Mouse (Mus musculus): ENCODE measurements at regions not wholly inside any gene's neighbourhood (a gene's known extent, or its start where the extent isn't known, plus 50 kb on each side); places are given as distances from the start of the nearest gene placed in this dataset.

DNA sequence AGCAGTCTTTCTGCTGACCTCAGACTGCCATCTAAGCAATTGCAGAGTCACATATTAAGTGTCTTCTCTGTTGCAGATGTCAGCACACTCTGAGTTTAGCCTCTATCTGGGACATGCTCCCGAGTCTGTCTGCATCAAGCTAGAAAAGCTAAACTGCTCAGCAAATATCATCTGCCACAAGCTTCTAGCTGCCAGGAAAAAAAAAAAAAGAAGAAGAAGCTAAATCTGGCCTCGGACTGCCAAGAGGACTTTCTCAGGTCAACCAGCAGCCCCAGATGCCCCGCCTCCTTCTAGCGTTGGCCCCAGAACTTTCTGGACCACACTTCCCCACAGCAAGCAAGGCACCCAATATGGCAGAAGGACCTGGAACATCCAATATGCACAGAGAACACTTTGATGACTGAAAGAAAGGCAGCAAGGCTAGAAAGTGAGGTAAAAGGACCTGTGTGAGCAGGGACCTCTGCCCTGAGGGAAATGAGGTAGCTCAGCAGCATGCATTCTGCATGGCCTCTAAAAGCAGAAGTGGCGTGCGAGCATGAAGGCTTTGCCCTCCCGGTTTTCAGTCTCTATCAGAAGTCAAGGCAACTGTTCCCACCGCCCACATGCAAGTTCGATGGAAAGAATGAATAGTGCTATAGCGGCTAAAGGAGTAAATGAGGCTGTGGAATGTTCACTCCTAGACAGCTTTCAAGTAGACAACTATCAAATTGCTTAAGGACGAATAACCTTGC lies 305.8 kb upstream of the Clint1 start:
- no peak overlapping the region for H3K4me3 ChIP-seq (ENCODE audit: insufficient read depth, low read depth, low read length)
- H3K27ac ChIP-seq (ENCODE audit: insufficient read depth, low read depth, low read length): no peak overlapping the region
- TF ChIP-seq POLR2A (IDR thresholded peaks at IDR 0.05; ENCODE audit: insufficient read depth, low read depth, low read length): no peak
- no peak for TF ChIP-seq CTCF (IDR thresholded peaks at IDR 0.05; ENCODE audit: insufficient read depth, low read depth, low read length)
- H3K4me1 ChIP-seq (ENCODE audit: control insufficient read depth, insufficient read depth, low read length): no peaks in the 10 kb centered on the region
- 82% methylated on average over 11 of the region's 11 CpGs for WGBS

DNA sequence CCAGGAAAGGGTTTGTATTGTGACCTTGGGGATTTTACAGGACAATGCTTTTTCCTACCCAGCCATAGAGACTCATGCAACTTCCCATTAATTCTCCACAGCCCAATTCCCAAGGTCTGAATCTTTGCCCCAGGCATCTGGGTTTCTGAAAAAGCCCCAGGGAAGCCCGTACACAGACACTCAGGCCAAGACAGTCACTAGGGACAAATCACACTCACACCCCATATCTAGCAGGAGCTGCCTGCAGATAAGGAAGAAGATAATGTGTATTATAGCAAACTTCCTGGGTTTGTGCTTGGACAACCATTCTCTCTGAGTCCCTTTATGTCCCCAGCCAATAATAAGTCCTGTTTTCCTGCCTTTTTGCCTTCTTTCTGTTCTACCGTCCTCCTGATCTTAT lies 305.0 kb upstream of the Clint1 start:
- Histone ChIP-seq H3K27ac (ENCODE audit: insufficient read depth, low read depth, low read length) (no peak overlapping the region), H3K4me1 (ENCODE audit: control insufficient read depth, insufficient read depth, low read length) (no peaks in the 10 kb centered on the region), H3K4me3 (ENCODE audit: insufficient read depth, low read depth, low read length) (no peak overlapping the region)
- WGBS: 91% methylated on average over 2 of the region's 2 CpGs
- TF ChIP-seq CTCF (IDR thresholded peaks at IDR 0.05; ENCODE audit: insufficient read depth, low read depth, low read length): no peak
- no peak for TF ChIP-seq POLR2A (IDR thresholded peaks at IDR 0.05; ENCODE audit: insufficient read depth, low read depth, low read length)

DNA sequence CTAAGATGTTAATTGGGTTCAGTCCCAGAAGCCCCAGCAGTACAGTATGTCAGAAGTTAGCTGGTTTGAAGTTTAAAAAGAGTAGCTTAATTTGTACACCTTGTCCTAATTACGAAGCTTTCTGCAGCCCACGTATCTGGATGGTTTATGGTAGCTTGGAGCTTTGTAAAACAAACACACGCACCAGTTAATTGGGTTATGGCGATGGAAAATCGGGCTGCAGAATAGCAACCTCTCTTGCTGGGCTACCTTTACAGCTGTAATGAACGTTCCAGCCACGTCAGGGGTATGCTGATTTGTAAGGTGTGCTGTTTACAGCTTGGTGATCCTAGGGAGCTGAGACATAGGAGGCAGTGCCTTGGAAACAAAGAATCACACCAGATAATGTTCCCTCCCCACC lies 301.5 kb upstream of the Clint1 start:
- 54% methylated on average over 7 of the region's 7 CpGs for WGBS
- H3K4me3 ChIP-seq (ENCODE audit: insufficient read depth, low read depth, low read length): no peak overlapping the region
- H3K27ac ChIP-seq (ENCODE audit: insufficient read depth, low read depth, low read length): no peak overlapping the region
- no peak for TF ChIP-seq POLR2A (IDR thresholded peaks at IDR 0.05; ENCODE audit: insufficient read depth, low read depth, low read length)
- no peak for TF ChIP-seq CTCF (IDR thresholded peaks at IDR 0.05; ENCODE audit: insufficient read depth, low read depth, low read length)
- H3K4me1 ChIP-seq (ENCODE audit: control insufficient read depth, insufficient read depth, low read length): no peaks in the 10 kb centered on the region

DNA sequence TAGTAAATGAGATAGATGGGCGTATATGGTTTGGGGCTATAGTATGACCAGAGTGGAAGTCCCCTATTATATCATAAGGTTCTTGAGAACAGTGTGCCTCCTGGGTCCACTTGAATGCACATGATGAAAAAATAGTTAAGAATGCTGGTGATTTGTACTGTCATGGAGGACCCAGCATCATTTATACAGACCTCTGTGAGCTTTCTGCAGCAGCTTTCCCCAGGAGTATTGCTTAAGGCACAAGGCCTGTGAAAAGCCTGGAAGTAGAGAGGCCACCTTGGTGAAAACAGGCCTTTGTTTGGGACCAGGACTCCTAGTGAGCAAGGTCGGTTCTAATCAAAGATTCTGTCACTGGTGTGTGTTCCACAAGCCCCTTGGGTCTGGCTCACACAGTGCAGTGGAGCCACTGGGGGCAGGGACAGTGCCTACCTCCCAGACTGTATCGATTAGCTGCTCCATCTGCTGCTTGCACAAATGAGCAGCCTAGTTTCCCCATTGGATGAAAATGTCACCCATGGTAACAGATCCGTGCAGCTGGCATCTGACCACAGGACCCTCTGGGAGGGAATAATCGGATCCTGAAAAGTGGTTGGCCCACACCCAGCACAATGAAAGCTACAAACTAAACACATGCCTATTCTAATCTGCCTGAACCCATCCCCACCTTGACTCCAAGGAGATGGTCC lies 274.2 kb upstream of the Clint1 start:
- TF ChIP-seq CTCF (IDR thresholded peaks at IDR 0.05; ENCODE audit: insufficient read depth, low read depth, low read length) (no peak), POLR2A (IDR thresholded peaks at IDR 0.05; ENCODE audit: insufficient read depth, low read depth, low read length) (no peak)
- no peaks in the 10 kb centered on the region for H3K4me1 ChIP-seq (ENCODE audit: control insufficient read depth, insufficient read depth, low read length)
- no peak overlapping the region for H3K4me3 ChIP-seq (ENCODE audit: insufficient read depth, low read depth, low read length)
- H3K27ac ChIP-seq (ENCODE audit: insufficient read depth, low read depth, low read length): no peak overlapping the region
- 35% methylated on average over 5 of the region's 5 CpGs for WGBS

DNA sequence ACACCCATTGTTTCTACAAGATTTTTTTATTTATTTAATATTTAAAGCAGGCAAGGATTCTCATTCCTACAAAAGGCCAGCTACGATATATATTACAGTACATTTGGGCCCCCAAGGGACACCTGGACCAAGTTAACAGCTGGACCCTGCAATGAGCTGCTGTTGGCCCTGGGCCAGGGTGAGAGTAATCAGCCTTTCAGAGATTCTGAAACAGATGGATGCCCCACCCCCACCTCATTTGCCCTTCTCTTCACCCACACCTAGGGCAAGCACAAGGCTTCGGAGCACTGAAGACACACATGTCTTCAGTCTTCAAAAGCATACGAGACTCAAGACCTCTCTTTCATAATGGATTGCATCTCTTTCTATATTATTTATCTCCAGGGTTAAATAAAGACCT lies 259.5 kb upstream of the Clint1 start:
- H3K4me3 ChIP-seq (ENCODE audit: insufficient read depth, low read depth, low read length): no peak overlapping the region
- no peaks in the 10 kb centered on the region for H3K4me1 ChIP-seq (ENCODE audit: control insufficient read depth, insufficient read depth, low read length)
- 86% methylated on average over 3 of the region's 3 CpGs for WGBS
- H3K27ac ChIP-seq (ENCODE audit: insufficient read depth, low read depth, low read length): no peak overlapping the region
- TF ChIP-seq CTCF (IDR thresholded peaks at IDR 0.05; ENCODE audit: insufficient read depth, low read depth, low read length) (no peak), POLR2A (IDR thresholded peaks at IDR 0.05; ENCODE audit: insufficient read depth, low read depth, low read length) (no peak)

DNA sequence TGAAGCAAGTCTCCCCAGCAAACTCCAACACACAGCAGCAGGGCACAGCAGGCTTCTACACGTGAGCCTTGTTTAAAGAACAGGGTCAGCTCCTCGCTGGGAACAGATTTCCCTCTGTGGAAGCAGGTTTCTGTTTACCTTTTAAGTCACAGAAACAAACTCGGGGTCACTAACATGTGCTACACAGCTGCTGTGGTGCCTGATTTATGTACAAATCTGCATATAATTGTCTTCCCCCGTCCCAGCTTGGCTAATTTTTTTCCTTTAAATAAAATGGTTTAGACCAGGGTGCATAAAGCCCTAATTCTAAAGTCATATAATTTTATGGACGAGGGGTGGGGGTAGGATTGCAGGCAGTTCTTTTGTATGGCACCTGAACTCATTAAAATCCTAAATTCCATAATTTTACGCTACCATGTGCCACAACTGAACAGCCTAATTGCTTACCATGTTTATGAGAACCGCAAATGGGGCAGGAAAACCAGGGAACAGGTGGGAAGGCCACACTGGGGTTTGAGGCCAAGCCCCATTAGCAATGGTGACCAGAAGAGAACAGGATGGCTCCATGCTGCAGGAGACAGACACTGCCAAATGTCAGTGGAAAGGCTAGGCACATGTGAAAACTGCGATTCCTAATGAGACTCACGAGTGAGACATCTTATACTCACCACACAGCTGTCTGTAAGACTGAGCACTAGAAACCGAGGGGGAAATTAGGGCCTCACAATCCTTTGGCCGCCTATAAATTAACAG lies 258.8 kb upstream of the Clint1 start:
- Histone ChIP-seq H3K4me3 (ENCODE audit: insufficient read depth, low read depth, low read length) (no peak overlapping the region), H3K4me1 (ENCODE audit: control insufficient read depth, insufficient read depth, low read length) (no peaks in the 10 kb centered on the region), H3K27ac (ENCODE audit: insufficient read depth, low read depth, low read length) (no peak overlapping the region)
- WGBS: 72% methylated on average over 11 of the region's 11 CpGs
- TF ChIP-seq POLR2A (IDR thresholded peaks at IDR 0.05; ENCODE audit: insufficient read depth, low read depth, low read length): no peak
- no peak for TF ChIP-seq CTCF (IDR thresholded peaks at IDR 0.05; ENCODE audit: insufficient read depth, low read depth, low read length)

DNA sequence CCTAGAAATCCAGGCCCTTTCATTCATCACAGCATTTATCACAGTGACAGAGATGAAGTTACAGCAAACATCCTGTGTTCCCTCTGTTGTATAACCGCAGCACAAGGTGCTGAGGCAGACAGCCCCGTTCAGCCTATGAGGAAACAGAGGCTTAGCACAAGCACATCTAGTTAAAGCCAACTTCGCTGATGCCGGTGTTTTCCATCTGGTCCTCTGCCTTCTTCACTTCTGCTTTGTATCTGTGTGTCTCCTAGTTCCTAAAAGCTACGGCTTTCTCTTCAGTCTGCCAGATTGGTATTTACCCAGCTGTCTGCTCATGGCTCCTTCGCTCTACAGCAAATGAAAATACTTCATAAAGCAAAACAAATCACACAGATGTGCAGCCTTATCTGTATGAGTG lies 256.5 kb upstream of the Clint1 start:
- no peaks in the 10 kb centered on the region for H3K4me1 ChIP-seq (ENCODE audit: control insufficient read depth, insufficient read depth, low read length)
- TF ChIP-seq CTCF (IDR thresholded peaks at IDR 0.05; ENCODE audit: insufficient read depth, low read depth, low read length) (no peak), POLR2A (IDR thresholded peaks at IDR 0.05; ENCODE audit: insufficient read depth, low read depth, low read length) (no peak)
- WGBS: 82% methylated on average over 6 of the region's 6 CpGs
- H3K27ac ChIP-seq (ENCODE audit: insufficient read depth, low read depth, low read length): no peak overlapping the region
- H3K4me3 ChIP-seq (ENCODE audit: insufficient read depth, low read depth, low read length): no peak overlapping the region

DNA sequence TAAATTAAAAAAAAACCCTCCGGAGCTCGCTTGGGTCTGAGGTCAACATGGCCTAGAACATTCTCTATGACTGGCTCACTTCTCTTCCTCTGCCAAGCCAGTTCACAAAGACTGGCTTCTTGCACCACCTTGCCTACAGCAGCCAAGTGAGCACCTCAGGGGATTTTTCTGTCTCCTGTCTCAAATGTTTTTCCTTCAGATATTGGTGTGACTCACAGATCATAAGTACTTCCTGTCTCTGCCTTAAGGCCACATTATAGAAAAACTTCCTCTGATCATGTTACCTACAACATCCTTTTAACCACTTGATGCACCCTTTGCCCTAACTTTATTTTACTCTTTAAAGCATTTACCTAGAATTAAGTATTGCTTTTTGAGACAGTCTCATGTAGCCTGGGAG lies 230.0 kb upstream of the Clint1 start:
- 93% methylated on average over 2 of the region's 2 CpGs for WGBS
- Histone ChIP-seq H3K27ac (ENCODE audit: insufficient read depth, low read depth, low read length) (no peak overlapping the region), H3K4me3 (ENCODE audit: insufficient read depth, low read depth, low read length) (no peak overlapping the region), H3K4me1 (ENCODE audit: control insufficient read depth, insufficient read depth, low read length) (no peaks in the 10 kb centered on the region)
- no peak for TF ChIP-seq CTCF (IDR thresholded peaks at IDR 0.05; ENCODE audit: insufficient read depth, low read depth, low read length)
- TF ChIP-seq POLR2A (IDR thresholded peaks at IDR 0.05; ENCODE audit: insufficient read depth, low read depth, low read length): no peak

DNA sequence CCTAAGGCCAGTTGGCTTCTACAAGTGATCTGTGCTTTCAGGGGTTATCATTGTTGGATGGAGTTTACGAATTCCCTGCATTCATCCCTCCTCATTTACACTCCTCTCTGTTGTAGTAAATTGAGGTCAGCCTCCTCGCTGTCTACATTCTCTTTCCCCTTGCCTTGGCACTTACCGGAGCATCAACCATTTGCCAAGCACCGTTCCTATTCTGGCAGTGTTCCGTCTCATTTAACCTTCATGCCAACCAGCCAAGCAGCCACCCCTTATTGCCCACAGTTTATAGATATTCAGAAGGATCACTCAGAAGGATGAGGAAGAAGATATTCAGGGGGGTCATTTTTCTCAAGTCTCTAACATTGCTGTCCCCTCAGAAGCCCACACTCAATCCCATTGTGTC lies 229.2 kb upstream of the Clint1 start:
- H3K4me1 ChIP-seq (ENCODE audit: control insufficient read depth, insufficient read depth, low read length): no peaks in the 10 kb centered on the region
- TF ChIP-seq POLR2A (IDR thresholded peaks at IDR 0.05; ENCODE audit: insufficient read depth, low read depth, low read length): no peak
- TF ChIP-seq CTCF (IDR thresholded peaks at IDR 0.05; ENCODE audit: insufficient read depth, low read depth, low read length): no peak
- 48% methylated on average over 5 of the region's 5 CpGs for WGBS
- H3K27ac ChIP-seq (ENCODE audit: insufficient read depth, low read depth, low read length): no peak overlapping the region
- no peak overlapping the region for H3K4me3 ChIP-seq (ENCODE audit: insufficient read depth, low read depth, low read length)
